Comparison of ENCODE assay signal across 8 mouse cellular contexts in the genomic region with DNA sequence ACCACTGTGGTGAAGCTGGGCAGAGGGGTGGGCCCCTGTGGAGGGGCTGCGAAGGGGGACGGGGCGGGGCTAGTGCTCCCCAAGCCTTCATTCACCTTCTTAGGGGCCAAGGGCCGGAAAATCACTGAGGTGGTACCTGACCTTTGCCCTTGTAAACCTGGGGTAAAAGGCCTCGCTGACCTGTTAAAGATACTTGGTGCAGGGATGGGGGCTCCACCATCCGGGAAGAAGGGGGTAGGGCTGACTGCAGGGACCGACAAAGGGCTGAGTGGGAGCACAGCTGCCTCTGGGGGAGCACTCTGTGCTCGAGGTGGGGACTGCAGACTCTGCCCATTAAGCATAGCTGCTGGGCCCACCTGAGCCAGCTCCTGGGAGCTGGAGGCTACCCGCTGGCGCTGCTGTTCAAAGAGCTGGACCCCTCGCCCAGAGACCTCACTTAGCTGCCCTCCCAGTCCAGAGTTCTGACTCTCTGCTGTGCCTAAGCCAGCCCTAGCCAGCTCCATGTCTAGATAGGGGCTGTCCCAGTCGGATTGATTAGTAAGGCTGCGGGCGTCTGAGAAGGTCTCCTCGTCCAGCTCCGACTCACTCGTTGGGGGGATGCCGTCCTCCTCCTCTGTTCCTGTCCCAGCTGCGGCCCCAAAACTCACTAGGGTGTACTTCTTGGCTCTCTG. TPM values are rescaled to one million over a fixed set of nuclear protein-coding genes. Genes with fewer than 3 reads are reported as not detected.
DNase-seq lines count a peak whose midpoint lies in the region; ATAC-seq and TF ChIP-seq lines count a peak whose summit lies in the region.

No protein-coding gene starts in this region.

- peak; percentile 25 for ATAC-seq in lung, embryonic 14.5 days (ENCODE audit: insufficient read depth)
- ATAC-seq in heart, embryonic 14.5 days (ENCODE audit: insufficient number of reproducible peaks, insufficient read depth, low FRiP score, low read depth): no peak
- ATAC-seq in limb, embryonic 11.5 days (ENCODE audit: insufficient number of reproducible peaks, low FRiP score, low TSS enrichment, low read depth): peak; percentile 21; the same call in 1 of the 2 replicates
- peak; percentile 62 for ATAC-seq in neural tube, embryonic 12.5 days (ENCODE audit: low FRiP score, low read depth)

- no peaks in the 10 kb centered on the region for H3K27me3 ChIP-seq in lung, embryonic 14.5 days (ENCODE audit: insufficient read depth, low read length)
- H3K27me3 ChIP-seq in cerebellum, adult 2 months (ENCODE audit: control insufficient read depth, insufficient read depth, low read length): no peaks in the 10 kb centered on the region
- no peaks in the 10 kb centered on the region for H3K27me3 ChIP-seq in heart, embryonic 14.5 days (ENCODE audit: control insufficient read depth, insufficient read depth, low read length)
- H3K27me3 ChIP-seq in limb, embryonic 11.5 days (ENCODE audit: control insufficient read depth, insufficient read depth, low read length): peaks cover 8% of the 10 kb centered on the region
- H3K27me3 ChIP-seq in neural tube, embryonic 12.5 days (replicated peaks): peaks cover 17% of the 10 kb centered on the region

- no peak for TF ChIP-seq POLR2A in cerebellum, adult 2 months (IDR thresholded peaks at IDR 0.05; ENCODE audit: borderline replicate concordance, insufficient read depth, low read length)

- peak overlapping the region; percentile 94 for H3K4me2 ChIP-seq in lung, embryonic 14.5 days
- H3K4me2 ChIP-seq in heart, embryonic 14.5 days (ENCODE audit: low read length): peak overlapping the region; percentile 91
- peak overlapping the region; percentile 85 for H3K4me2 ChIP-seq in limb, embryonic 11.5 days (ENCODE audit: low read depth, severe bottlenecking)
- H3K4me2 ChIP-seq in neural tube, embryonic 12.5 days (replicated peaks): peak overlapping the region; percentile 88

- H3K27ac ChIP-seq in lung, embryonic 14.5 days (ENCODE audit: low read depth): peak overlapping the region; percentile 89
- H3K27ac ChIP-seq in cerebellum, adult 2 months (ENCODE audit: insufficient read depth, low read length): peak overlapping the region; percentile 49; the same call in 1 of the 2 replicates
- peak overlapping the region; percentile 98 to 99 for H3K27ac ChIP-seq in heart, embryonic 14.5 days (replicated peaks in 1 of 2; ENCODE audit: control insufficient read depth in 1 of 2, insufficient read depth in 1 of 2, low read depth in 2 of 2, low read length in 2 of 2)
- peak overlapping the region; percentile 67 for H3K27ac ChIP-seq in limb, embryonic 11.5 days (replicated peaks; ENCODE audit: low read depth, low read length)
- peak overlapping the region; percentile 22 for H3K27ac ChIP-seq in neural tube, embryonic 12.5 days

- no peak for TF ChIP-seq CTCF in lung, embryonic 14.5 days (IDR thresholded peaks at IDR 0.05; ENCODE audit: low read depth)
- TF ChIP-seq CTCF in cerebellum, adult 2 months (IDR thresholded peaks at IDR 0.05; ENCODE audit: borderline replicate concordance, insufficient read depth, low read depth, low read length): no peak

- H3K36me3 ChIP-seq in lung, embryonic 14.5 days (ENCODE audit: insufficient read depth): no peaks in the 10 kb centered on the region
- peaks cover 27% of the 10 kb centered on the region for H3K36me3 ChIP-seq in heart, embryonic 14.5 days (ENCODE audit: control insufficient read depth, insufficient read depth, low read length)
- H3K36me3 ChIP-seq in limb, embryonic 11.5 days (ENCODE audit: control insufficient read depth, insufficient read depth, low read length): no peaks in the 10 kb centered on the region
- no peaks in the 10 kb centered on the region for H3K36me3 ChIP-seq in neural tube, embryonic 12.5 days

- H3K9me3 ChIP-seq in lung, embryonic 14.5 days (ENCODE audit: low read depth, low read length): no peaks in the 10 kb centered on the region
- no peaks in the 10 kb centered on the region for H3K9me3 ChIP-seq in heart, embryonic 14.5 days (ENCODE audit: control insufficient read depth, low read length)
- no peaks in the 10 kb centered on the region for H3K9me3 ChIP-seq in limb, embryonic 11.5 days (ENCODE audit: control insufficient read depth, low read length)
- no peaks in the 10 kb centered on the region for H3K9me3 ChIP-seq in neural tube, embryonic 12.5 days

- 8% methylated on average over 19 of the region's 19 CpGs for WGBS in lung, embryonic 14.5 days
- WGBS in cerebellum, adult 2 months: 8% methylated on average over 19 of the region's 19 CpGs
- WGBS in heart, embryonic 14.5 days: 6% methylated on average over 19 of the region's 19 CpGs
- 9% methylated on average over 19 of the region's 19 CpGs for WGBS in limb, embryonic 11.5 days
- WGBS in neural tube, embryonic 12.5 days: 9% methylated on average over 19 of the region's 19 CpGs

- 0 out of 2 replicates have a peak, but pooled peaks cover 8% of the 10 kb centered on the region for H3K4me1 ChIP-seq in lung, embryonic 14.5 days (ENCODE audit: insufficient read depth)
- 0 out of 2 replicates have a peak, but pooled peaks cover 3% of the 10 kb centered on the region for H3K4me1 ChIP-seq in cerebellum, adult 2 months (ENCODE audit: control insufficient read depth, insufficient read depth, low read length)
- H3K4me1 ChIP-seq in heart, embryonic 14.5 days (ENCODE audit: control insufficient read depth in 2 of 2, insufficient read depth in 2 of 2, low read length in 2 of 2): peaks cover 19 to 33% of the 10 kb centered on the region in 2 experiments
- peaks cover 7% of the 10 kb centered on the region; the same call in 1 of the 2 replicates for H3K4me1 ChIP-seq in limb, embryonic 11.5 days (ENCODE audit: control insufficient read depth, insufficient read depth, low read length)
- H3K4me1 ChIP-seq in neural tube, embryonic 12.5 days: peaks cover 19% of the 10 kb centered on the region

- H3K4me3 ChIP-seq in lung, embryonic 14.5 days (ENCODE audit: low read depth, low read length): peak overlapping the region; percentile 63
- peak overlapping the region; percentile 80 for H3K4me3 ChIP-seq in cerebellum, adult 2 months (replicated peaks; ENCODE audit: insufficient read depth, low read depth, low read length)
- H3K4me3 ChIP-seq in heart, embryonic 14.5 days (ENCODE audit: control insufficient read depth in 1 of 2, insufficient read depth in 1 of 2, low read depth in 1 of 2, low read length in 2 of 2): peak overlapping the region; percentile 58 to 67
- H3K4me3 ChIP-seq in limb, embryonic 11.5 days (ENCODE audit: low read depth, low read length): peak overlapping the region; percentile 40
- peak overlapping the region; percentile 46 for H3K4me3 ChIP-seq in neural tube, embryonic 12.5 days

- DNase-seq in lung, embryonic 14.5 days: peak; percentile 25
- no peak for DNase-seq in lung, postnatal 14 days
- peak in 1 of 2 experiments; percentile 22 for DNase-seq in cerebellum, adult 2 months
- no peak for DNase-seq in limb, embryonic 11.5 days (ENCODE audit: low spot score)
- no peak for DNase-seq in urinary bladder, postnatal 25 days (ENCODE audit: low spot score)
- DNase-seq in thymus, postnatal 4 days: no peak

- H3K9ac ChIP-seq in lung, embryonic 14.5 days: peak overlapping the region; percentile 70
- H3K9ac ChIP-seq in heart, embryonic 14.5 days (ENCODE audit: low read length): peak overlapping the region; percentile 92
- H3K9ac ChIP-seq in limb, embryonic 11.5 days (ENCODE audit: low read length): peak overlapping the region; percentile 73
- peak overlapping the region; percentile 65 for H3K9ac ChIP-seq in neural tube, embryonic 12.5 days

RNA-seq across cellular contexts. Expression of gene Myoz1, which starts 5.5 kb away (rescaled TPM):
- 0.24 and 0.87 TPM in 2 replicates for polyA plus RNA-seq in lung, embryonic 14.5 days (2014; fragmentation: Nextera tagmentation; extraction: Ambion mirVana)
- polyA plus RNA-seq in cerebellum, adult 2 months (2012; rRNA removed): not detected in 2 replicates
- 18.5 and 20.2 TPM in 2 replicates for polyA plus RNA-seq in heart, embryonic 14.5 days (2014; fragmentation: Nextera tagmentation; extraction: Ambion mirVana)
- polyA plus RNA-seq in limb, embryonic 11.5 days (2014; fragmentation: Nextera tagmentation; extraction: Ambion mirVana): 0.85 and 0.92 TPM in 2 replicates
- 0.20 and 0.37 TPM in 2 replicates for polyA plus RNA-seq in neural tube, embryonic 12.5 days (2016; fragmentation: Nextera tagmentation; extraction: Ambion mirVana)

RNA-seq across cellular contexts. Expression of gene Synpo2l, which starts 6.4 kb away (rescaled TPM):
- polyA plus RNA-seq in lung, embryonic 14.5 days (2014; fragmentation: Nextera tagmentation; extraction: Ambion mirVana): 0.75 and 2.8 TPM in 2 replicates
- 0.08 and 0.13 TPM in 2 replicates for polyA plus RNA-seq in cerebellum, adult 2 months (2012; rRNA removed)
- 153 and 172 TPM in 2 replicates for polyA plus RNA-seq in heart, embryonic 14.5 days (2014; fragmentation: Nextera tagmentation; extraction: Ambion mirVana)
- polyA plus RNA-seq in limb, embryonic 11.5 days (2014; fragmentation: Nextera tagmentation; extraction: Ambion mirVana): 4.5 and 4.8 TPM in 2 replicates
- 3.5 and 5.1 TPM in 2 replicates for polyA plus RNA-seq in neural tube, embryonic 12.5 days (2016; fragmentation: Nextera tagmentation; extraction: Ambion mirVana)

RNA-seq across cellular contexts. Expression of gene Sec24c, which starts 12.3 kb away (rescaled TPM):
- 96.0 and 100 TPM in 2 replicates for polyA plus RNA-seq in lung, embryonic 14.5 days (2014; fragmentation: Nextera tagmentation; extraction: Ambion mirVana)
- 93.3 and 116 TPM in 2 replicates for polyA plus RNA-seq in cerebellum, adult 2 months (2012; rRNA removed)
- polyA plus RNA-seq in heart, embryonic 14.5 days (2014; fragmentation: Nextera tagmentation; extraction: Ambion mirVana): 69.2 and 75.7 TPM in 2 replicates
- polyA plus RNA-seq in limb, embryonic 11.5 days (2014; fragmentation: Nextera tagmentation; extraction: Ambion mirVana): 81.7 and 95.0 TPM in 2 replicates
- 90.8 and 99.7 TPM in 2 replicates for polyA plus RNA-seq in neural tube, embryonic 12.5 days (2016; fragmentation: Nextera tagmentation; extraction: Ambion mirVana)

RNA-seq across cellular contexts. Expression of gene Usp54, which starts 20.9 kb away (rescaled TPM):
- 10.0 and 11.8 TPM in 2 replicates for polyA plus RNA-seq in lung, embryonic 14.5 days (2014; fragmentation: Nextera tagmentation; extraction: Ambion mirVana)
- 60.6 and 63.1 TPM in 2 replicates for polyA plus RNA-seq in cerebellum, adult 2 months (2012; rRNA removed)
- polyA plus RNA-seq in heart, embryonic 14.5 days (2014; fragmentation: Nextera tagmentation; extraction: Ambion mirVana): 5.5 and 6.1 TPM in 2 replicates
- polyA plus RNA-seq in limb, embryonic 11.5 days (2014; fragmentation: Nextera tagmentation; extraction: Ambion mirVana): 14.5 and 17.0 TPM in 2 replicates
- 11.9 and 12.9 TPM in 2 replicates for polyA plus RNA-seq in neural tube, embryonic 12.5 days (2016; fragmentation: Nextera tagmentation; extraction: Ambion mirVana)

RNA-seq across cellular contexts. Expression of gene Fut11, which starts 33.0 kb away (rescaled TPM):
- polyA plus RNA-seq in lung, embryonic 14.5 days (2014; fragmentation: Nextera tagmentation; extraction: Ambion mirVana): 29.2 and 30.2 TPM in 2 replicates
- 15.9 and 17.1 TPM in 2 replicates for polyA plus RNA-seq in cerebellum, adult 2 months (2012; rRNA removed)
- polyA plus RNA-seq in heart, embryonic 14.5 days (2014; fragmentation: Nextera tagmentation; extraction: Ambion mirVana): 16.5 and 17.8 TPM in 2 replicates
- 18.3 and 18.8 TPM in 2 replicates for polyA plus RNA-seq in limb, embryonic 11.5 days (2014; fragmentation: Nextera tagmentation; extraction: Ambion mirVana)
- polyA plus RNA-seq in neural tube, embryonic 12.5 days (2016; fragmentation: Nextera tagmentation; extraction: Ambion mirVana): 28.3 and 28.6 TPM in 2 replicates

Comparison
In these comparisons a context has a peak if more than half of its experiments do, and no peak if none do; other contexts are left out.
1. H3K27ac ChIP-seq: peak in every context shown above with its lines; median percentile 98 in heart, embryonic 14.5 days; 89 in lung, embryonic 14.5 days; 67 in limb, embryonic 11.5 days; 49 in cerebellum, adult 2 months; 22 in neural tube, embryonic 12.5 days.
2. RNA of gene Myoz1, which starts 5.5 kb away (polyA plus RNA-seq): 18.5 to 20.2 TPM in heart, embryonic 14.5 days; 0.85 to 0.92 TPM in limb, embryonic 11.5 days, 0.20 to 0.37 TPM in neural tube, embryonic 12.5 days, 0.24 to 0.87 TPM in lung, embryonic 14.5 days and not detected in cerebellum, adult 2 months; every median in the first group is over 10 times any median in the second.
3. RNA of gene Synpo2l, which starts 6.4 kb away (polyA plus RNA-seq): 153 to 172 TPM in heart, embryonic 14.5 days; 4.5 to 4.8 TPM in limb, embryonic 11.5 days, 3.5 to 5.1 TPM in neural tube, embryonic 12.5 days, 0.75 to 2.8 TPM in lung, embryonic 14.5 days and 0.08 to 0.13 TPM in cerebellum, adult 2 months; every median in the first group is over 10 times any median in the second.
4. Peak in every context shown above with its lines, with median percentiles within 50 percentile points of each other: H3K4me2 ChIP-seq, H3K4me3 ChIP-seq and H3K9ac ChIP-seq.